Mouse (Mus musculus) adrenal gland, adult (tissue): ENCODE results near the gene Ipo8.

ENCODE experiments used
- DNase-seq, 2 experiments: peaks; one replicate each; pipeline ENCODE4 v3.0.0; 2022 to 2023; ENCODE audit warnings: low spot score in 1 of 2; ENCODE audit not compliant: inconsistent age in 2 of 2

The Ipo8 gene

GRCm38 (mm10) chr6:148830748-148831727 lies at the start of gene Ipo8:
TSS of gene Ipo8 (minus strand) at chr6:148831467.
- DNase-seq = peak; percentile 94 to 97

- no peak for DNase-seq
Measured at GRCm38 (mm10) chr6:148873911-148874310, 42.6 kb upstream of the Ipo8 start.

GRCm38 (mm10) chr6:148845629-148846028 lies 14.4 kb upstream of the Ipo8 start:
- no peak for DNase-seq

GRCm38 (mm10) chr6:148841760-148842159 lies 10.5 kb upstream of the Ipo8 start:
- DNase-seq = no peak

GRCm38 (mm10) chr6:148838460-148838859 lies 7.2 kb upstream of the Ipo8 start:
- DNase-seq = no peak

GRCm38 (mm10) chr6:148831728-148832121 lies 458 bp upstream of the Ipo8 start:
- DNase-seq = no peak

GRCm38 (mm10) chr6:148830355-148830747 lies 916 bp downstream of the Ipo8 start:
- no peak for DNase-seq

GRCm38 (mm10) chr6:148826119-148826518 lies 5.1 kb downstream of the Ipo8 start:
- DNase-seq = no peak

- peak in 1 of 2 experiments; percentile 42 for DNase-seq
Measured at GRCm38 (mm10) chr6:148818624-148819343, 12.5 kb downstream of the Ipo8 start.

- peak; percentile 32 to 77 for DNase-seq
Measured at GRCm38 (mm10) chr6:148816751-148817150, 14.5 kb downstream of the Ipo8 start.

GRCm38 (mm10) chr6:148811117-148811516 lies 20.1 kb downstream of the Ipo8 start:
- DNase-seq = peak in 1 of 2 experiments; percentile 35

GRCm38 (mm10) chr6:148799773-148800172 lies 31.5 kb downstream of the Ipo8 start:
- DNase-seq = peak in 1 of 2 experiments; percentile 41

- DNase-seq = no peak
Measured at GRCm38 (mm10) chr6:148795145-148795544, 36.1 kb downstream of the Ipo8 start.

GRCm38 (mm10) chr6:148789010-148789673 lies 42.1 kb downstream of the Ipo8 start:
- DNase-seq = no peak

- DNase-seq = peak; percentile 47 to 79
Measured at GRCm38 (mm10) chr6:148786186-148786585, 45.1 kb downstream of the Ipo8 start.

- no peak for DNase-seq
Measured at GRCm38 (mm10) chr6:148784418-148784817, 46.8 kb downstream of the Ipo8 start.

- peak; percentile 57 to 79 for DNase-seq
Measured at GRCm38 (mm10) chr6:148776236-148776635, 55.0 kb downstream of the Ipo8 start.

GRCm38 (mm10) chr6:148771423-148771822 lies 59.8 kb downstream of the Ipo8 start:
- no peak for DNase-seq

- DNase-seq = peak in 1 of 2 experiments; percentile 18
Measured at GRCm38 (mm10) chr6:148768419-148768818, 62.8 kb downstream of the Ipo8 start.

GRCm38 (mm10) chr6:148767228-148767627 lies 64.0 kb downstream of the Ipo8 start:
- no peak for DNase-seq
